Mouse (Mus musculus) CH12.LX (cell line): Measurements from ENCODE around the gene Zfhx3. TPM values are rescaled to one million over a fixed set of nuclear protein-coding genes. Genes with fewer than 3 reads are reported as not detected.

Experiments
- DNase-seq: peaks from one replicate; pipeline ENCODE4 v3.0.0-alpha.2; 2013; ENCODE audit errors: extremely low read depth
- H3K27ac ChIP-seq: 2 replicates; pipeline ENCODE4 v1.5.1; 2012; ENCODE audit warnings: low read depth, mild to moderate bottlenecking, control low read depth, moderate library complexity; ENCODE audit not compliant: insufficient read depth
- H3K27me3 ChIP-seq: replicated peaks from 2 replicates; pipeline ENCODE3; 2012; ENCODE audit warnings: inconsistent platforms
- H3K36me3 ChIP-seq, 2 experiments: replicated peaks in 1 of 2; 2 replicates each; pipeline versions ENCODE3 to v1.6.1; 2012; ENCODE audit warnings: inconsistent platforms in 1 of 2, low read length in 1 of 2, mild to moderate bottlenecking in 1 of 2, mixed read lengths in 1 of 2, moderate library complexity in 1 of 2; ENCODE audit not compliant: control insufficient read depth in 1 of 2, insufficient read depth in 1 of 2
- H3K4me1 ChIP-seq, 2 experiments: 2 replicates each; pipeline ENCODE4 v1.6.1; 2012; ENCODE audit warnings: inconsistent platforms in 1 of 2, moderate library complexity in 1 of 2; ENCODE audit not compliant: insufficient read depth in 2 of 2, control insufficient read depth in 1 of 2
- H3K4me2 ChIP-seq: 2 replicates; pipeline ENCODE4 v1.6.1; 2012; ENCODE audit warnings: low read depth, mild to moderate bottlenecking, control low read depth; ENCODE audit not compliant: poor library complexity, insufficient read depth, severe bottlenecking
- H3K4me3 ChIP-seq, 3 experiments: fragments of 150-350 bp in 1 of 3; sonication (generic) in 1 of 3; replicated peaks in 1 of 3; 2 replicates each; pipeline versions ENCODE3 to v1.5.1; 2011 to 2012; ENCODE audit warnings: low read depth in 2 of 3, low read length in 2 of 3, mild to moderate bottlenecking in 2 of 3, moderate library complexity in 2 of 3, control low read depth in 1 of 3, improper control_type of control experiment in 1 of 3, inconsistent platforms in 1 of 3, mixed read lengths in 1 of 3; ENCODE audit not compliant: poor library complexity in 1 of 3
- H3K79me2 ChIP-seq: replicated peaks from 2 replicates; pipeline ENCODE4 v1.6.1; 2012; ENCODE audit warnings: mild to moderate bottlenecking, moderate library complexity; ENCODE audit not compliant: control insufficient read depth, poor library complexity, insufficient read depth, severe bottlenecking; ENCODE audit errors: extremely low read depth
- H3K9ac ChIP-seq: 2 replicates; pipeline ENCODE4 v1.6.1; 2012; ENCODE audit warnings: low read depth, mild to moderate bottlenecking, control low read depth, moderate library complexity; ENCODE audit not compliant: insufficient read depth
- H3K9me3 ChIP-seq: replicated peaks from 2 replicates; pipeline ENCODE3; 2012; ENCODE audit warnings: low read length, inconsistent platforms, mixed read lengths
- CHD2 ChIP-seq: IDR thresholded peaks from 2 replicates; pipeline ENCODE4 v1.6.1; 2011; ENCODE audit warnings: low read length, improper control_type of control experiment
- E2F4 ChIP-seq: IDR thresholded peaks from 2 replicates; pipeline ENCODE4 v1.6.1; 2011; ENCODE audit warnings: low read depth, low read length, improper control_type of control experiment; ENCODE audit not compliant: insufficient replicate concordance
- EP300 ChIP-seq: IDR thresholded peaks from 2 replicates; pipeline ENCODE4 v1.6.1; 2011; ENCODE audit warnings: low read length, improper control_type of control experiment
- GABPA ChIP-seq: IDR thresholded peaks from 2 replicates; pipeline ENCODE4 v1.6.1; 2012; ENCODE audit warnings: low read depth, low read length, improper control_type of control experiment, inconsistent platforms; ENCODE audit not compliant: insufficient replicate concordance
- JUND ChIP-seq: conservative IDR thresholded peaks from 2 replicates; pipeline ENCODE4 v1.6.1; 2011; ENCODE audit warnings: low read depth, low read length, improper control_type of control experiment
- KAT2A ChIP-seq: IDR thresholded peaks from 2 replicates; pipeline ENCODE4 v1.6.1; 2012; ENCODE audit warnings: low read length, improper control_type of control experiment, inconsistent platforms; ENCODE audit not compliant: insufficient replicate concordance
- MAFK ChIP-seq: IDR thresholded peaks from 2 replicates; pipeline ENCODE4 v1.6.1; 2011; ENCODE audit warnings: low read length, improper control_type of control experiment; ENCODE audit not compliant: insufficient replicate concordance
- MAZ ChIP-seq: IDR thresholded peaks from 2 replicates; pipeline ENCODE4 v1.6.1; 2012; ENCODE audit warnings: low read depth, mild to moderate bottlenecking, inconsistent platforms, low read length, improper control_type of control experiment, moderate library complexity
- NRF1 ChIP-seq: IDR thresholded peaks from 2 replicates; pipeline ENCODE4 v1.6.1; 2014; ENCODE audit warnings: low read depth, mild to moderate bottlenecking, inconsistent platforms, low read length, improper control_type of control experiment, moderate library complexity
- PAX5 ChIP-seq: IDR thresholded peaks from 2 replicates; pipeline ENCODE4 v1.6.1; 2012; ENCODE audit warnings: low read length, inconsistent platforms, mixed read lengths
- POLR2AphosphoS2 ChIP-seq: IDR thresholded peaks from 2 replicates; pipeline ENCODE4 v1.6.1; 2011; ENCODE audit warnings: low read depth, low read length, improper control_type of control experiment
- RAD21 ChIP-seq: IDR thresholded peaks from 2 replicates; pipeline ENCODE4 v1.6.1; 2011; ENCODE audit warnings: low read depth, mild to moderate bottlenecking, low read length, improper control_type of control experiment, moderate library complexity
- ZC3H11A ChIP-seq: IDR thresholded peaks from 2 replicates; pipeline ENCODE4 v1.6.1; 2012; ENCODE audit warnings: low read depth, mild to moderate bottlenecking, inconsistent platforms, low read length, improper control_type of control experiment
- ZMIZ1 ChIP-seq: IDR thresholded peaks from 2 replicates; pipeline ENCODE4 v1.6.1; 2012; ENCODE audit warnings: low read depth, mild to moderate bottlenecking, inconsistent platforms, low read length, improper control_type of control experiment
- ZNF384 ChIP-seq: IDR thresholded peaks from 2 replicates; pipeline ENCODE4 v1.6.1; 2012; ENCODE audit warnings: low read depth, low read length, improper control_type of control experiment, inconsistent platforms
- dilution Hi-C: fragments of 300-500 bp; cut with MboI; formaldehyde crosslinking; loops from 2 replicates; pipeline ENCODE4 v1.14.3; 2020; ENCODE audit warnings: low sequenced_read_pairs; ENCODE audit not compliant: extremely low pct_unique_long_range_greater_than_20kb, extremely low pct_ligation_motif_present
- in situ Hi-C: fragments of 300-500 bp; cut with MboI; formaldehyde crosslinking; loops from 3 replicates; pipeline ENCODE4 v1.14.3; 2019; ENCODE audit warnings: low sequenced_read_pairs, low pct_ligation_motif_present, low pct_unique_long_range_greater_than_20kb, mixed read lengths
- polyA plus RNA-seq: library from polyadenylated mRNA; unstranded; fragments of >175 nt; gene quantifications from 2 replicates; pipeline ENCODE4 v1.2.1, GENCODE M21; 2012; ENCODE audit warnings: low read depth; ENCODE audit not compliant: insufficient read length
- total RNA-seq, 2 experiments: library from RNA; depleted of rRNA; stranded (reverse); fragments of 300-350 nt in 1 of 2; fragments of >200 nt in 1 of 2; gene quantifications; 2 replicates each; pipeline ENCODE4 v1.2.3; 2012 to 2014

Gene Zfhx3
- total and polyA plus RNA-seq, 3 experiments = 0.05 to 0.76 (median 0.68) TPM

DNA sequence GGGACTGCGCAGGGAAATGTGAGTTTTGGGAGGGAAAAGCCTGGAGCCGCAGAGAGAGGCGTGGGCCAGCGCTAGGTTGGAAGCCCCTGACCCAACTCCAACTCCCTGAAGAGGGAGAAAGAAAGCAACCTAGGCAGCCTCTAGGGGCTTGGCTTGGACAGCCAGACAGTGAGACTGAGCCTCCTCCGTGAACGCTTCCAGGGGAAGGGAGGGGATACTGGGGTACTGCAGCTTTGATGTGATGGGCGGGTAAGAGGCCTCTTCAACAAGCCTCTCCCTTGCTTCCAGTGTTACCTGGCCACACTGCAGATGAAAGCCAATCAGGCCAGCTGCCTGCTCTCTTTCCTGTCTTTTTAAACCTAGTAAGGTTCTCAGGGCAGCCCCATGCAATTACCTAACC, 635.1 kb downstream of the Zfhx3 start:
- no peak for DNase-seq
- dilution Hi-C loops = no loop called here
- Histone ChIP-seq H3K4me3 (no peak overlapping the region), H3K4me2 (no peak overlapping the region), H3K79me2 (no peaks in the 10 kb centered on the region), H3K27me3 (no peaks in the 10 kb centered on the region), H3K9ac (no peak overlapping the region), H3K36me3 (no peaks in the 10 kb centered on the region), H3K9me3 (no peaks in the 10 kb centered on the region), H3K27ac (no peak overlapping the region), H3K4me1 (peaks cover 5 to 11% of the 10 kb centered on the region in 2 experiments; a peak in 3 of 4 replicates)
- in situ Hi-C loops = loop anchor here (25.0 kb wide), 1 partner anchor 335 kb away; no protein-coding TSS in a partner anchor
- TF ChIP-seq RAD21 (no peak), KAT2A (no peak), MAZ (no peak), NRF1 (no peak), ZNF384 (no peak), EP300 (no peak), JUND (no peak), ZMIZ1 (no peak), ZC3H11A (no peak)

DNA sequence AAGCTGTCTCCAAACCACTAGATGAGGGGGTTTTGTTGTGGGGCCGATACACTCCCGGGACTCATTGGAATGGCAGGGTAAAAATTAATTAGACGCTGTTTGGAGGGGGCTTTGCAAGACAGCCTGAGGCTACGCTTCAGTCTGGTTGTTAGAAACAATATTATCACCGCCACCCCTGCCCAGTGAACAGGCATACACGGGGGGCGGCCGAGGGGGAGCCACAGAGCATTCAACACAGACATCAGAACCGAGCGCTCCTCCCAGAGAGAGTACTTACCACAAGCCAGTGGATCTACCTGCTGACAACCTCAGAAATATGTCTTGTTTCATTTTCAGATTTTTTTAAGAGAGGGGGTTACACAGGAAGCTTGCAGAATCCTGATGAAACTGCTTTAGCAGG, 635.9 kb downstream of the Zfhx3 start:
- H3K4me3 ChIP-seq = no peak overlapping the region
- TF ChIP-seq PAX5 (no peak), GABPA (no peak), MAFK (no peak), CHD2 (no peak), POLR2AphosphoS2 (no peak), MAZ (no peak), E2F4 (no peak)
- dilution Hi-C loops = no loop called here
- DNase-seq = no peak
- no peaks in the 10 kb centered on the region for H3K9me3 ChIP-seq
- H3K27me3 ChIP-seq = no peaks in the 10 kb centered on the region
- no peak overlapping the region for H3K4me2 ChIP-seq
- H3K4me1 ChIP-seq = peaks cover 5 to 11% of the 10 kb centered on the region in 2 experiments; a peak in 3 of 4 replicates
- no peaks in the 10 kb centered on the region for H3K36me3 ChIP-seq
- no peak overlapping the region for H3K27ac ChIP-seq
- no peaks in the 10 kb centered on the region for H3K79me2 ChIP-seq
- in situ Hi-C loops = loop anchor here (25.0 kb wide), 1 partner anchor 334 kb away; no protein-coding TSS in a partner anchor
- no peak overlapping the region for H3K9ac ChIP-seq
